Mouse (Mus musculus) midbrain, embryonic 14.5 days (tissue): ENCODE data around the gene Ppm1n. TPM values are rescaled to one million over a fixed set of nuclear protein-coding genes. Genes with fewer than 3 reads are reported as not detected.

Source experiments
- ATAC-seq: fragments of 200-750 bp; cut with Nextera tagmentation; 2 replicates; pipeline ENCODE4 v1.8.0; 2017; ENCODE audit warnings: moderate number of reproducible peaks, moderate library complexity; ENCODE audit not compliant: low FRiP score, low TSS enrichment
- DNase-seq: peaks from one replicate; pipeline ENCODE4 v3.0.0-alpha.2; 2015
- H3K27ac ChIP-seq: fragments of 300-500 bp; sonication (generic); replicated peaks from 2 replicates; pipeline ENCODE4 v1.5.1; 2014; ENCODE audit warnings: mild to moderate bottlenecking, low read depth, low read length, moderate library complexity
- H3K27me3 ChIP-seq: fragments of 300-500 bp; sonication (generic); 2 replicates; pipeline ENCODE4 v1.6.1; 2014; ENCODE audit warnings: low read length, control low read depth, mixed read lengths; ENCODE audit not compliant: control insufficient read depth, insufficient read depth
- H3K36me3 ChIP-seq: fragments of 300-500 bp; sonication (generic); 2 replicates; pipeline ENCODE4 v1.6.1; 2014; ENCODE audit warnings: low read length, control low read depth; ENCODE audit not compliant: control insufficient read depth, insufficient read depth
- H3K4me1 ChIP-seq: fragments of 300-500 bp; sonication (generic); 2 replicates; pipeline ENCODE4 v1.6.1; 2014; ENCODE audit warnings: mild to moderate bottlenecking, antibody characterized with exemption, low read length, control low read depth; ENCODE audit not compliant: control insufficient read depth, insufficient read depth
- H3K4me2 ChIP-seq: fragments of 300-500 bp; sonication (generic); 2 replicates; pipeline ENCODE4 v1.6.1; 2014; ENCODE audit warnings: mild to moderate bottlenecking, low read length, moderate library complexity
- H3K4me3 ChIP-seq: fragments of 300-500 bp; sonication (generic); replicated peaks from 2 replicates; pipeline ENCODE4 v1.5.1; 2014; ENCODE audit warnings: low read depth, low read length
- H3K9ac ChIP-seq: fragments of 300-500 bp; sonication (generic); replicated peaks from 2 replicates; pipeline ENCODE4 v1.6.1; 2014; ENCODE audit warnings: mild to moderate bottlenecking, low read length, moderate library complexity
- H3K9me3 ChIP-seq: fragments of 300-500 bp; sonication (generic); 2 replicates; pipeline ENCODE4 v1.6.1; 2016; ENCODE audit warnings: low read length, control low read depth, mixed read lengths; ENCODE audit not compliant: control insufficient read depth
- WGBS: fragments of 180-500 bp; shearing (Covaris S2); extraction: QIAGEN DNeasy Blood & Tissue Kit; methylation state at CpG from one replicate; pipeline ENCODE4 v1.1.7; 2014; 5-methylcytosine and 5-hydroxymethylcytosine counted together
- polyA plus RNA-seq: library from polyadenylated mRNA; unstranded; fragments of >200 nt; fragmentation: Nextera tagmentation; extraction: Ambion mirVana; gene quantifications from 2 replicates; pipeline ENCODE4 v1.2.1, GENCODE M21; 2014

Gene Ppm1n
- polyA plus RNA-seq, 1 experiment from 2014 or later = 0.62 TPM

DNA sequence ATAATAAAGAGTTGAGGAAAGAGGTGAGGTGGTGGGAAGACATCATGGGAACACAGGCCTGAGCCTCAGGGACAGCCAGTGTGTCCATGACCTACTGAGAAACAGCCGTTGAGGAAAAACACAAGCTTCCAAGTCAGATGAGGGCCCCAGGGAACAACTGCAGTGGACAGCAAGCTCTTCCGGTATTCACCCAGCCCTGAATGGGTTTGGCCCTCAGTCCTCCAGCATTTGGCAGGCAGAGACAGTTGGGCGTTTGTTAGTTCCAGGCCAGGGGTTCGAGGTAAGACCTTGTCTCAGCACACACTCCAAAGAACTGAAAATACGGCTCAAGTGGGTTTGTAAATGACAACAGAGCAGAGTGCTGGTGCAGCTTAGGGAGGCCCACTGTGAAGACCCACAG, 26.4 kb downstream of the Ppm1n start:
- Histone ChIP-seq H3K9ac (no peak overlapping the region), H3K27ac (no peak overlapping the region), H3K4me2 (no peak overlapping the region), H3K9me3 (no peaks in the 10 kb centered on the region), H3K36me3 (peaks cover 31% of the 10 kb centered on the region), H3K4me1 (no peaks in the 10 kb centered on the region), H3K4me3 (no peak overlapping the region), H3K27me3 (no peaks in the 10 kb centered on the region)
- no peak for ATAC-seq
- no peak for DNase-seq
- WGBS = 73% methylated on average over 5 of the region's 5 CpGs

DNA sequence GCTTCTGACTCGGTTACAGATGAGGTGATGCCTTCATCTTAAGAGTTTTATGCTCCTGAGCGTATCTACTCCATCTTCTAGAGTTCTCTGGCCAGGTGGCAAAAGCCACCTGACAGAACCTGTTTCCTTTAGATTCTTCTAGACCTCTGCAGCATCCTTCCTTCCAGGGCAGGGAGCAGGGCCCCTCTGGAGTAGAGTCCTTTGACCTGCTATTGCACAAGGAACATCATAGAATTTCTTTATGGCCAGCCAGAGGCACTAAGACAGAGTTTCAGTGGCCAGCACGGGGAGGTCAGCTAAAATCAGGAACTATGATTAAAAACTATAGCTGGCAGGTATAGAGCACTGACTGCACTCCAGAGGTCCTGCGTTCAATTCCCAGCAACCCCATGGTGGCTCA, 27.8 kb downstream of the Ppm1n start:
- no peaks in the 10 kb centered on the region for H3K27me3 ChIP-seq
- DNase-seq (no peak), ATAC-seq (no peak)
- 80% methylated on average over 4 of the region's 4 CpGs for WGBS
- no peaks in the 10 kb centered on the region for H3K4me1 ChIP-seq
- H3K27ac ChIP-seq = no peak overlapping the region
- H3K4me2 ChIP-seq = no peak overlapping the region
- no peak overlapping the region for H3K4me3 ChIP-seq
- peaks cover 25% of the 10 kb centered on the region for H3K36me3 ChIP-seq
- H3K9ac ChIP-seq = no peak overlapping the region
- H3K9me3 ChIP-seq = no peaks in the 10 kb centered on the region

DNA sequence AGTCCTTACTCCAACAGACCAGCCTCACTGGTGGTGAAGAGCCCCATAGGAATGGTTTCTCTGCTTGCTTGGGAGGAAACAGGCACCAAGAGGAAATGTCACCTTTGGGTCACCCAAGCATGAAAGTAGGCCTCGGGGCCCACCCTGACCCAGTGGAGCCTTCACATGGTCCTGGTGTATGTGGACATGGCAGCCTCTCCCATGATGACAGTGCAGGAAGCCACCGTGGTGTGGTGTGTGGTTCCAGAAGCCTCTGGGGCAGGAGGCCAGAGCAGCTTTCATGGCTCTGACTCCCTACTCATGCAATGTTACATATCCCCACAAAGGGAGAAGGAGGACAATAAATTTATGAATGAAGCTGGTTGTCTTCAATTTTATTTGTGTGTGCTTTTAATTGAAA, 32.4 kb downstream of the Ppm1n start:
- no peak overlapping the region for H3K4me3 ChIP-seq
- H3K27ac ChIP-seq = no peak overlapping the region
- H3K4me1 ChIP-seq = no peaks in the 10 kb centered on the region
- 100% methylated on average over 2 of the region's 2 CpGs for WGBS
- H3K36me3 ChIP-seq = peaks cover 19% of the 10 kb centered on the region
- no peak overlapping the region for H3K4me2 ChIP-seq
- H3K9ac ChIP-seq = no peak overlapping the region
- H3K27me3 ChIP-seq = no peaks in the 10 kb centered on the region
- DNase-seq (no peak), ATAC-seq (no peak)
- no peaks in the 10 kb centered on the region for H3K9me3 ChIP-seq

DNA sequence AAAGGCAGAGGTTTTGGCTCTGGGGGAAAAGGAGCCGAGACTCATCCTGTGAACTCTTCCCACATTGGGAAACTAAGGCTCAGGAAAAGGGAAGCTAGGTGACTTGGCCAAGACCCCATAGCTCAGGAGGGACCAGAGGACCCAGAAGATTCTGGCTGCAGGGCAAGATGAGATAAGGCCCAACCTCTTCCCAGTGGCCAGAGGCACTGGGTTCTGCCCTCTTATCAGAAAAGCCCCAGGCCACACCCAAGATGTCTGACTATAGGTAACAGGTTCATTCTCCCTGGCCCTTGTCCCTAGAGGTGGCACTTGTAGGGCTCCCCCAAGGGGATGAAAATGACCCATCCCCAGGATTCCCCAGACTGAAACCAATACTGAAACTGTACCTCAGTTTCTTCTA, 33.0 kb downstream of the Ppm1n start:
- Histone ChIP-seq H3K9ac (no peak overlapping the region), H3K27ac (no peak overlapping the region), H3K4me3 (no peak overlapping the region), H3K4me2 (no peak overlapping the region), H3K27me3 (no peaks in the 10 kb centered on the region), H3K4me1 (no peaks in the 10 kb centered on the region), H3K36me3 (peaks cover 19% of the 10 kb centered on the region), H3K9me3 (no peaks in the 10 kb centered on the region)
- WGBS = 97% methylated on average over 1 of the region's 1 CpGs
- ATAC-seq = no peak
- DNase-seq = no peak

DNA sequence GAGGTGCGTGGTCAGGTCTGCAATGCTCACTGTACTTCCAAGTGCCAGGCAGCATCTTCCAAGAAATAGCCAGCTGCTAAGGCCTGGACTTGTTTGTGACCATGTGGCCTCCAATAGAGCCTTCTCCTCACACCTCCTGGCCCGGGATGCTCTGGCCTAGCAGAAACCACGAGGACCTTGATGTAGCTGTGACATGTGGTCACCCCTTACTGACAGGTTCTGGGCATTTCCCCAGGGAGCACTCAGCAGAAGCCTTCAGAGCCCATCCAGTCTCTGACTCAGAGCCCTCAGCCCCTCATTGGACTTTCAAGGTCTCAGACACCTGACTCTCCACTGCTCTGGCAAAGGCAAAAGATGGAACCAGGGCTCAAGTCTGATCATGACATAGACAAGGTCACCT, 34.8 kb downstream of the Ppm1n start:
- Histone ChIP-seq H3K9ac (no peak overlapping the region), H3K36me3 (peaks cover 19% of the 10 kb centered on the region), H3K4me2 (no peak overlapping the region), H3K27ac (no peak overlapping the region), H3K9me3 (no peaks in the 10 kb centered on the region), H3K27me3 (no peaks in the 10 kb centered on the region), H3K4me1 (no peaks in the 10 kb centered on the region), H3K4me3 (no peak overlapping the region)
- ATAC-seq = no peak
- 100% methylated on average over 3 of the region's 3 CpGs for WGBS
- no peak for DNase-seq

DNA sequence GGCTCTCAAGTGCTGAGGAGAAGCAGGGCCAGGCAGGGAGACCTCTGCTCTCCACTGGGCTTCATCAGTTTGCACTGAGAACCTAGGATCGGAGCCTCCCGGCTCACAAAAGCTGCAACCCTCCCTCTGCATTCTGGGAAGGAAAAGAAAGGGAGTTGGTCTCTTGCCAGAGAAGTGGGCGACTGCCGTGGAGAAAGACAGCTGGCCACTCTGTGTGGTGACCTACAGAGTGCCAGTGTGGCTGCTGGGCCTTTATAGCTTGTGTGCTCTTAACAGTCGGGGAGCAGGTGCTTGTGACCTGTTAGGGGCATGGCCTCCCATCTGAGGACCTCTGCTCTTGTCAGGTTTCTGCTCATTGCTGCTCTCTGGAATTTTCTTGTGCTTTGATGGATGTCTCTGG, 36.0 kb downstream of the Ppm1n start:
- Histone ChIP-seq H3K9me3 (no peaks in the 10 kb centered on the region), H3K9ac (no peak overlapping the region), H3K36me3 (peaks cover 19% of the 10 kb centered on the region), H3K27me3 (no peaks in the 10 kb centered on the region), H3K27ac (no peak overlapping the region), H3K4me3 (no peak overlapping the region), H3K4me1 (no peaks in the 10 kb centered on the region), H3K4me2 (no peak overlapping the region)
- WGBS = 79% methylated on average over 5 of the region's 5 CpGs
- DNase-seq (no peak), ATAC-seq (no peak)

DNA sequence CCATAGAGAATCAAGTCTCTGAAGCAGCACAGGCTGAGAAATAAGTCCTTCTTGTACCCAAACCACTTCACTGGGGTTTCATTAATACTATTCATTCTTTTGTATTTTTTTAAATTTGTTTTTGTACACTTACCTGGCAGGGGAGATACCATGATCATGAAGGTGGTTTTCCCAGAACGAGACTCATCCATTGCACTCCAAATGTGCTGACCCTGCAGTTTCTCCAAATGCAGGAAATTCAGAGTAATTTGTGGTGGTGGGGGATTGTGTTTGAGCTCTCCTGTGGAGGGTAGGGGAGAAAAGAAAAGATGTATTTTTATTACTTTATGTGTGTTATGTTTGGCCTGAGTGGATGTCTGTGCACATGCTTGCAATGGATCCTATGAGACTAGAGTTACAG, 37.9 kb downstream of the Ppm1n start:
- H3K4me2 ChIP-seq = no peak overlapping the region
- DNase-seq (no peak), ATAC-seq (no peak)
- no peaks in the 10 kb centered on the region for H3K27me3 ChIP-seq
- peaks cover 13% of the 10 kb centered on the region for H3K36me3 ChIP-seq
- H3K27ac ChIP-seq = no peak overlapping the region
- H3K4me1 ChIP-seq = no peaks in the 10 kb centered on the region
- 97% methylated on average over 1 of the region's 1 CpGs for WGBS
- H3K4me3 ChIP-seq = no peak overlapping the region
- no peaks in the 10 kb centered on the region for H3K9me3 ChIP-seq
- no peak overlapping the region for H3K9ac ChIP-seq

DNA sequence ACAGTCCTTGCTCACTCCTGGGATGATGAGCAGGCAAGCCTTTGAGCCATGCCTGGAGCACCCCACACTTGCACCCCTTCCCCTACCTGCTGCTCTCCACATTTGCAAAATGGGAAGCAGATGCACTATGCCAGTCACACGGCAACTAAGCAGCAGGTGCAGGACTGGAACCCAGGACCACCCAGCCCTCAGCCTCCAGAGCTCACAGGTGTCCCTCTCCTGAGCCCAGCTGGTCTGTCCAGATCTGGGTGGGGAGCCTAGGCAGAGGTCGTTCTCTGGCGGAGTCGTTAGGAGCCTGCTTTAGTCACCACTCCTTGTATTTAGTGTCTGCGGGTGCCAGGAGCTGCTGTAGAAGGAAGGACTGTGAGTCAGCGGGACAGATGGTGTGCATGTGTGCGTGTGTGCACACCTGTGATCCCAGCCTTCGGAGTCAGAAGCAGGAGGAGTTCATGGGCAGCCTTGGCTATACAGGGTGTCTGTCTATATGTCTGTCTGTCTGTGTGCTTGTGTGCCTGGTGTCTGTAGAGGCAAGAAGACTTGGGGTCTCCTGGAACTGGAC, 38.9 kb downstream of the Ppm1n start:
- Histone ChIP-seq H3K4me3 (no peak overlapping the region), H3K9ac (no peak overlapping the region), H3K4me1 (no peaks in the 10 kb centered on the region), H3K36me3 (peaks cover 13% of the 10 kb centered on the region), H3K27ac (no peak overlapping the region), H3K4me2 (no peak overlapping the region), H3K27me3 (no peaks in the 10 kb centered on the region), H3K9me3 (no peaks in the 10 kb centered on the region)
- 92% methylated on average over 8 of the region's 8 CpGs for WGBS
- ATAC-seq (no peak), DNase-seq (no peak)

DNA sequence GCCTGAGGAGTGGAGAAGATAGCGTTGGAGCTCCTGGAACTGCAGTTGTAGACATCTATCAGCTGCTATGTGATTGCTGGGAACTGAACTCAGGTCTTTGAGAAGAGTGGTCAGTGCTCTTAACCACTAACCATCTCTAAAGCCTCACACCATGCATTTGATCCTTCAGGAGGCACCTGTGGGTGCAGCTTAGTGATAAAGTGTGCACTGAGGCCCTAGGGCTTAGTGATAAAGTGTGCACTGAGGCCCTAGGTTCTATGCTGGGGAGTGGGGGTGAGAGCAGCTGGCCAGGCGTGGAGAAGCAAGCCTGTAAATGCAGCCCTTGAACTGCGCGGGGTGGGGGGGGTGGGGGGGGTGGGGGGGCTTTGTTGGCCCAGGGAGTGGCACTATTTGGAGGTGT, 39.9 kb downstream of the Ppm1n start:
- no peaks in the 10 kb centered on the region for H3K27me3 ChIP-seq
- no peak for DNase-seq
- peaks cover 4% of the 10 kb centered on the region for H3K36me3 ChIP-seq
- 65% methylated on average over 4 of the region's 4 CpGs for WGBS
- H3K4me2 ChIP-seq = no peak overlapping the region
- no peaks in the 10 kb centered on the region for H3K9me3 ChIP-seq
- no peak overlapping the region for H3K27ac ChIP-seq
- no peak overlapping the region for H3K9ac ChIP-seq
- no peak for ATAC-seq
- no peaks in the 10 kb centered on the region for H3K4me1 ChIP-seq
- H3K4me3 ChIP-seq = no peak overlapping the region
